Mouse (Mus musculus): ENCODE data around the gene Fdxr. TPM values are rescaled to one million over a fixed set of nuclear protein-coding genes. Genes with fewer than 3 reads are reported as not detected.

Gene Fdxr
- polyA plus RNA-seq, 1 experiment: 28.0 TPM

DNA sequence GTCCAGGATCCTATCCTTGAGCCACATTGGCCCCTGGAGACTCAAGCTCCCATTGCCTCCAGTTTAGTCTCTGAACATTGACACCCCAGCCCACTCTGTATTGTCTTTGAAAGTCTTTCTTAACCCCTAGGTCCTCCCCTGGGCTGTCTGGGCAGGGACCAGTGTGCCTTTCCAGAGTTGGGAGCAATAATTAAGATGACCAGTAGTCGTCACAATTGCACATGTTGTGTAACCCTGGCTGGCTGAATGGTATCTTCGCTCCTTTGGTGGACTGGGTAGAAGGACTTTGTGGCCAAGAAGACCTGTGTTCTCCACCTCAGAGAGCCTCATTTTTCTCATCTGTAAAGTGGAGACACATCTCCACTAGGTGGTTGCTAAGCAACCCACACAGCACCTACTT is 37.4 kb upstream of the Fdxr start:
- no peaks in the 10 kb centered on the region for H3K27me3 ChIP-seq (ENCODE audit: control insufficient read depth, insufficient read depth, low read length)
- H3K4me3 ChIP-seq (ENCODE audit: control insufficient read depth, low read depth, low read length): no peak overlapping the region
- TF ChIP-seq POLR2A (IDR thresholded peaks at IDR 0.05; ENCODE audit: control insufficient read depth, low read depth, low read length): no peak
- TF ChIP-seq CTCF (IDR thresholded peaks at IDR 0.05; ENCODE audit: control insufficient read depth, insufficient read depth, insufficient replicate concordance, low read depth, low read length): no peak
- peaks cover 9% of the 10 kb centered on the region for H3K4me1 ChIP-seq (ENCODE audit: control insufficient read depth, insufficient read depth, low read length)
- no peak overlapping the region for H3K27ac ChIP-seq (ENCODE audit: control insufficient read depth, insufficient read depth, low read depth, low read length)
- H3K36me3 ChIP-seq (ENCODE audit: control insufficient read depth, insufficient read depth, low read length): no peaks in the 10 kb centered on the region

DNA sequence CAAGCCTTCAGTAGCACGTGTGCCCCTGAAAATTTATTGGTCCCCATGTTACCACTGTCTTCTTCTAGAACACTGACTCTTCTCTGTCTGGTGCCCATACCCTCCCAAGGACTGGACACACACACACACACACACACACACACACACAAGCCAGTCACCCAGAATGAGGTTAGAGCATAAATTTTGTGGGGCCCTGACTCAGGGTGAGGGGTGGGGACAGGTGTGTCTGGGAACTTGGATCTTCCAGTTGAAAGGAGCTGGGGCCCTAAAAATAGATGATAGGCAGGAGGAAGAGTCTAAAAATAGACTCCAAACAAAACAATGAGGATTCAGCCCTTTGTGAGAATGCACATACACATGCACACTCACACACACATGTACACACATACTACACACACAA is 31.9 kb upstream of the Fdxr start:
- Histone ChIP-seq H3K36me3 (ENCODE audit: control insufficient read depth, insufficient read depth, low read length) (no peaks in the 10 kb centered on the region), H3K4me3 (ENCODE audit: control insufficient read depth, low read depth, low read length) (no peak overlapping the region), H3K27me3 (ENCODE audit: control insufficient read depth, insufficient read depth, low read length) (no peaks in the 10 kb centered on the region), H3K27ac (ENCODE audit: control insufficient read depth, insufficient read depth, low read depth, low read length) (no peak overlapping the region), H3K4me1 (ENCODE audit: control insufficient read depth, insufficient read depth, low read length) (no peaks in the 10 kb centered on the region)
- TF ChIP-seq POLR2A (IDR thresholded peaks at IDR 0.05; ENCODE audit: control insufficient read depth, low read depth, low read length): no peak
- no peak for TF ChIP-seq CTCF (IDR thresholded peaks at IDR 0.05; ENCODE audit: control insufficient read depth, insufficient read depth, insufficient replicate concordance, low read depth, low read length)

DNA sequence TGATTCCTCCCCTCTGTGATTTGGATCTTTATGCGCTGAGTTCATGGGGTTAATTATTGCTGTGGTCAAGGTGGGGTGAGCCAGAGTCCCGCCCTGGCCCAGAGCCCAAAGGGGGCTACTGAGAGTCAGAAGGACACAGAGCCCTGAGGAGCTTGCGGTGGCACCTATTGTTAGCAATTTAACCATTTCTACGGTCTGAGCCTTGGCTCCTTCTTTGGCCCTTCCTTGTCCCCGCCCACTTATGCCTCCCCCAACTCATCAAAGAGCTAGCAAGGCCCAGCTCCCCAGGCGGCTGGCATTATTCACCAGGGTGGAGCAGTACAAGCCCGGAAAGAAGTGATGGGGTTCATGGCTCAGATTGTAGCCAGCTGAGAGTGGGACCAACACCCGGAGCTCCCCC is 30.0 kb upstream of the Fdxr start, which contains the start of gene Otop2:
Otop2 (plus strand) TSS at position 301 of the 400 bp plus-strand sequence.
- no peaks in the 10 kb centered on the region for H3K4me1 ChIP-seq (ENCODE audit: control insufficient read depth, insufficient read depth, low read length)
- H3K27me3 ChIP-seq (ENCODE audit: control insufficient read depth, insufficient read depth, low read length): no peaks in the 10 kb centered on the region
- no peak within 1 kb of the TSS for H3K27ac ChIP-seq (ENCODE audit: control insufficient read depth, insufficient read depth, low read depth, low read length)
- H3K4me3 ChIP-seq (ENCODE audit: control insufficient read depth, low read depth, low read length): no peak within 1 kb of the TSS
- TF ChIP-seq POLR2A (IDR thresholded peaks at IDR 0.05; ENCODE audit: control insufficient read depth, low read depth, low read length) (no peak), CTCF (IDR thresholded peaks at IDR 0.05; ENCODE audit: control insufficient read depth, insufficient read depth, insufficient replicate concordance, low read depth, low read length) (no peak)
- no peaks in the 10 kb centered on the region for H3K36me3 ChIP-seq (ENCODE audit: control insufficient read depth, insufficient read depth, low read length)

DNA sequence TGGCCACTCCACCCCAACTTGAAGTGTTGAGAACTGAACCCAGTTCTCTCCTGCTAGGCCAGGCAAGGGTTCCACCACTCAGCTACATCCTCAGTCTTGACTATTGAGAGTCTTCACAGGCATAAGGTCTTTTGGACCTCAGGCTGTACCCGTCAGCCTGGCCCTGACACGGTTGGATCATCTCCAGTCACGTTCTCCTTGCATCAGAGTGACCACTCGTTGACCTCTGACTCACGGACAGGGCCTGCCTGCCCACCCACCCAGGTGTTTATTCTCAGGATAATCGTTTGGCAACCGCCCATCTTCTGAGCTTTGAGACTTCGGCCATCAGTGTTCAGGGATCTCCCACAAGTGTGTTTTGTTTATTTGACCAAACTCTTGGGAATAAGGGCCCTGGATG is 26.3 kb upstream of the Fdxr start:
- Histone ChIP-seq H3K4me1 (ENCODE audit: control insufficient read depth, insufficient read depth, low read length) (no peaks in the 10 kb centered on the region), H3K27ac (ENCODE audit: control insufficient read depth, insufficient read depth, low read depth, low read length) (no peak overlapping the region), H3K27me3 (ENCODE audit: control insufficient read depth, insufficient read depth, low read length) (no peaks in the 10 kb centered on the region), H3K4me3 (ENCODE audit: control insufficient read depth, low read depth, low read length) (no peak overlapping the region), H3K36me3 (ENCODE audit: control insufficient read depth, insufficient read depth, low read length) (no peaks in the 10 kb centered on the region)
- no peak for TF ChIP-seq POLR2A (IDR thresholded peaks at IDR 0.05; ENCODE audit: control insufficient read depth, low read depth, low read length)
- TF ChIP-seq CTCF (IDR thresholded peaks at IDR 0.05; ENCODE audit: control insufficient read depth, insufficient read depth, insufficient replicate concordance, low read depth, low read length): no peak

DNA sequence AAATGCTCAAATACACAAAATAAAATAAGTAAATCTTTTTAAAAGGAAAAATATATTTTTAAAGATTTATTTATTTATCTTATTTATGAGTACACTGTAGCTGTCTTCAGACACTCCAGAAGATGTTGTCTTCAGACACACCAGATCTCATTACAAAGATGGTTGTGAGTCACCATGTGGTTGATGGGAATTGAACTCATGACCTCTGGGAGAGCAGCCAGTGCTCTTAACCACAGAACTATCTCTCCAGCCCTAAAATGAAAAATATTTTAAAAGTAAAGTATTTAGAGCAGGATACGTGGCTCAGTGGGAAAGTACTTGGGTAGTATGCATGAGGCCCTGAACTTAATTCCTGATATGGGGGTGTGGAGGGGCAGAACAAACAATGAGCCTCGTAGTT is 24.5 kb upstream of the Fdxr start:
- no peak for TF ChIP-seq POLR2A (IDR thresholded peaks at IDR 0.05; ENCODE audit: control insufficient read depth, low read depth, low read length)
- TF ChIP-seq CTCF (IDR thresholded peaks at IDR 0.05; ENCODE audit: control insufficient read depth, insufficient read depth, insufficient replicate concordance, low read depth, low read length): no peak
- Histone ChIP-seq H3K27me3 (ENCODE audit: control insufficient read depth, insufficient read depth, low read length) (no peaks in the 10 kb centered on the region), H3K27ac (ENCODE audit: control insufficient read depth, insufficient read depth, low read depth, low read length) (no peak overlapping the region), H3K36me3 (ENCODE audit: control insufficient read depth, insufficient read depth, low read length) (no peaks in the 10 kb centered on the region), H3K4me1 (ENCODE audit: control insufficient read depth, insufficient read depth, low read length) (peaks cover 11% of the 10 kb centered on the region; the same call in 1 of the 2 replicates), H3K4me3 (ENCODE audit: control insufficient read depth, low read depth, low read length) (no peak overlapping the region)

DNA sequence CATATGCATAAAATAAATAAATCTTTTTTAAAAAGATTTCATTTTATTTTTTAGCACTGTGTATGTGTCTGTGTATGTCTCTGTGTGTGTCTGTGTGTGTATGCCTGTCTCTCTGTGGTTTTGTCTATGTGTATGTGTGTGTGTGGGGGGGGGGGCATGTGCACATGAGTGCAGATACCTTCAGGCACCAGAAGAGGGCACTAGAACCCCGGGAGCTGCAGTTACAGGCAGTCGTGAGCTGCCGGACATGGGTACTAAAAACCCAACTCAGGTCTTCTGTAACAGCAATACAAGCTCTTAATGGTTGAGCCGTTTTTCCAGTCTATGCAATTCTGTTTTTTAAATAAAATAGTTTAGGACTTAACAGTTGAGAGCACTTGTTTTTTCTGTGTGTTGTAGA is 23.9 kb upstream of the Fdxr start:
- Histone ChIP-seq H3K36me3 (ENCODE audit: control insufficient read depth, insufficient read depth, low read length) (no peaks in the 10 kb centered on the region), H3K4me1 (ENCODE audit: control insufficient read depth, insufficient read depth, low read length) (peaks cover 11% of the 10 kb centered on the region; the same call in 1 of the 2 replicates), H3K4me3 (ENCODE audit: control insufficient read depth, low read depth, low read length) (no peak overlapping the region), H3K27me3 (ENCODE audit: control insufficient read depth, insufficient read depth, low read length) (no peaks in the 10 kb centered on the region), H3K27ac (ENCODE audit: control insufficient read depth, insufficient read depth, low read depth, low read length) (no peak overlapping the region)
- TF ChIP-seq CTCF (IDR thresholded peaks at IDR 0.05; ENCODE audit: control insufficient read depth, insufficient read depth, insufficient replicate concordance, low read depth, low read length): peak; percentile 42; the same call in 1 of the 2 replicates
- no peak for TF ChIP-seq POLR2A (IDR thresholded peaks at IDR 0.05; ENCODE audit: control insufficient read depth, low read depth, low read length)

DNA sequence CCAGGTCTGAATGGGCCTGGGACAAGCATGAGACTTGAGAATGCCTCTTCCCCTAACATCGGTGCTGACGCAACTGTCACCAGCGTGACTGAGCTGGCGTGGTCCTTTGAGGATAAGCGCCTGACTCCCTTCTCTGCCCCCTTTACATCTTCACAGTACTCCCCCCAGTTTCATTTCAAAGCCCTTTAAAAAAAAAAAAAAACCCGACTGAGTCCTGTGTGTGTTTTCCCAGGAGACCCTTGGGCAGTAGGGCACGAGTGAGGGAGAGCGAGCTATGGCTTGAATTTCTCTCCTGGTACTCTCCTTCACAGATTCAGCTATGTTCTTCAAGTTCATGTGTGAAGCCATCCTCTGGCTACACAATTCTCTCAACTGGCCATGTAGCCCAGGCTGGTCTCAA is 21.3 kb upstream of the Fdxr start:
- Histone ChIP-seq H3K36me3 (ENCODE audit: control insufficient read depth, insufficient read depth, low read length) (no peaks in the 10 kb centered on the region), H3K27ac (ENCODE audit: control insufficient read depth, insufficient read depth, low read depth, low read length) (no peak overlapping the region), H3K4me1 (ENCODE audit: control insufficient read depth, insufficient read depth, low read length) (peaks cover 13% of the 10 kb centered on the region), H3K4me3 (ENCODE audit: control insufficient read depth, low read depth, low read length) (peak overlapping the region; percentile 17; the same call in 1 of the 2 replicates), H3K27me3 (ENCODE audit: control insufficient read depth, insufficient read depth, low read length) (no peaks in the 10 kb centered on the region)
- no peak for TF ChIP-seq CTCF (IDR thresholded peaks at IDR 0.05; ENCODE audit: control insufficient read depth, insufficient read depth, insufficient replicate concordance, low read depth, low read length)
- TF ChIP-seq POLR2A (IDR thresholded peaks at IDR 0.05; ENCODE audit: control insufficient read depth, low read depth, low read length): no peak

Measured in testis, adult 2 months (tissue).